Mouse (Mus musculus) hindlimb bud, embryonic 11.5 days (tissue): ENCODE measurements around the gene Dcaf10.
"Not testable (repeated sequence)": the region's sequence is repeated elsewhere in the genome, so short reads cannot be mapped to it uniquely, and the experiment has no call there.

Experiments used
- DNase-seq: peaks from one replicate; pipeline ENCODE4 v3.0.0-alpha.2; 2012; ENCODE audit warnings: low read depth, low spot score; ENCODE audit errors: extremely low spot score

Gene Dcaf10

GRCm38 (mm10) chr4:45392994-45393393 is 51.1 kb downstream of the Dcaf10 start:
- DNase-seq: no peak

GRCm38 (mm10) chr4:45393658-45394057 is 51.8 kb downstream of the Dcaf10 start:
- no peak for DNase-seq

- DNase-seq: not testable (repeated sequence)
Measured at GRCm38 (mm10) chr4:45396211-45396610, 54.3 kb downstream of the Dcaf10 start.

GRCm38 (mm10) chr4:45398315-45398714 is 56.4 kb downstream of the Dcaf10 start:
- not testable (repeated sequence) for DNase-seq

- DNase-seq: no peak
Measured at GRCm38 (mm10) chr4:45399421-45400210, 57.7 kb downstream of the Dcaf10 start.

GRCm38 (mm10) chr4:45402281-45402680 is 60.4 kb downstream of the Dcaf10 start:
- DNase-seq: no peak

- DNase-seq: no peak
Measured at GRCm38 (mm10) chr4:45402878-45403498, 61.1 kb downstream of the Dcaf10 start.

- no peak for DNase-seq
Measured at GRCm38 (mm10) chr4:45403499-45403878, 61.6 kb downstream of the Dcaf10 start.

- no peak for DNase-seq
Measured at GRCm38 (mm10) chr4:45404086-45404485, 62.2 kb downstream of the Dcaf10 start.

- no peak for DNase-seq
Measured at GRCm38 (mm10) chr4:45405315-45405714, 63.4 kb downstream of the Dcaf10 start.

GRCm38 (mm10) chr4:45406397-45406796 is 64.5 kb downstream of the Dcaf10 start:
- no peak for DNase-seq

- no peak for DNase-seq
Measured at GRCm38 (mm10) chr4:45407001-45407702, 65.3 kb downstream of the Dcaf10 start.

- DNase-seq: no peak
Measured at GRCm38 (mm10) chr4:45407703-45408334, 65.9 kb downstream of the Dcaf10 start.

- no peak for DNase-seq
Measured at GRCm38 (mm10) chr4:45408427-45409132, 66.7 kb downstream of the Dcaf10 start, which contains the start of gene Slc25a51. Gene Slc25a51 (minus strand): TSS chr4:45408766.

GRCm38 (mm10) chr4:45409270-45409669 is 67.4 kb downstream of the Dcaf10 start:
- no peak for DNase-seq

- no peak for DNase-seq
Measured at GRCm38 (mm10) chr4:45411181-45411790, 69.4 kb downstream of the Dcaf10 start.

GRCm38 (mm10) chr4:45412433-45413192 is 70.7 kb downstream of the Dcaf10 start:
- DNase-seq: no peak

- DNase-seq: no peak
Measured at GRCm38 (mm10) chr4:45413674-45414338, 71.9 kb downstream of the Dcaf10 start.

GRCm38 (mm10) chr4:45416314-45416713 is 74.4 kb downstream of the Dcaf10 start:
- no peak for DNase-seq
